Mouse (Mus musculus): ENCODE data around the gene Ap3d1. TPM values are rescaled to one million over a fixed set of nuclear protein-coding genes. Genes with fewer than 3 reads are reported as not detected.

Gene Ap3d1
- polyA plus RNA-seq, 1 experiment from 2014 or later = 58.9 TPM

- Histone ChIP-seq H3K4me3 (no peak overlapping the region), H3K9me3 (replicated peaks) (no peaks in the 10 kb centered on the region), H3K27me3 (replicated peaks) (no peaks in the 10 kb centered on the region), H3K4me1 (replicated peaks) (peaks cover 55% of the 10 kb centered on the region), H3K9ac (no peak overlapping the region), H3K36me3 (peaks cover 34% of the 10 kb centered on the region), H3K4me2 (no peak overlapping the region; the same call in 1 of the 2 replicates), H3K27ac (ENCODE audit: poor library complexity, severe bottlenecking) (peak overlapping the region; percentile 13; the same call in 1 of the 2 replicates)
- 77% methylated on average over 2 of the region's 2 CpGs for WGBS
- no peak for ATAC-seq (ENCODE audit: insufficient number of reproducible peaks, low FRiP score)
These were observed 46.9 kb downstream of the Ap3d1 start for GRCm38 (mm10) chr10:80695186-80695585.

DNA sequence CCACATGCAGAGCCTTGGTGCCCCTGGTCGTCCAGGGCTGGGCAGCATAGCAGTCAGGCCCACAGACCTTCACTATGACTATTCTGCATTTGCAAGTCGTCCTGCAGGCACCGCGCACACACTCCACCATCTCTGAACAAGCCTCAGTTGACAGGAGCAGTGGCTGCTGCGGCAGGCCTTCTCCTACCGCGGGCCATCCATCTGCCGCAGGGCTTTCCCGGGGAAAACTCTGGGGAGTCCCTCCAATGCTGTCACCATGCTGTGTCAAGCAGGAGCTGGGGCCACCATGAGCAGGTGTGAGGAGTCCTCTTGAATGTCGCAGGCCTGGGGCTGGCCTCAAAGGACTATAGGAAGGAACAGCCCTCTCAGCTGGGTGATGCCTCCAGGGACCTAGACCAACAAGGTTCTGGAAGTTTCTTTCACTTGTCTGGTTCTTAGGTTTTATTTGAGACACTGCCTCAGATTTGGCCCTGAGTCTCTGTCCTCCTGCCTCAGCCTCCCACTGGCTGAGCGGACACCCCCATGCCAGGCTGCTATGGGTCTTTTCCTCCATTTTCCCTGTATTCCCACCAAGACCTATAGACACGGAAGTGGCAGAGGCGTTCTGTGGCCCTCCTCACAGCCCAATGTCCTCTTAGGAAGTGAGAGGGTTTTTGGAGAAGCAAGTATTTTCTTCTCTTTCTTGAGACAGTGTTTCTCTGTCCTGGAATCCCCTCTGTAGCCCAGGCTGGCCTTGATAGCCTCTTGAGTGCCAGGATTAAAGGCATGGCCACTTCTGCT lies 47.7 kb downstream of the Ap3d1 start:
- Histone ChIP-seq H3K27me3 (replicated peaks) (no peaks in the 10 kb centered on the region), H3K27ac (ENCODE audit: poor library complexity, severe bottlenecking) (no peak overlapping the region), H3K4me1 (replicated peaks) (peaks cover 50% of the 10 kb centered on the region), H3K4me2 (no peak overlapping the region), H3K4me3 (no peak overlapping the region), H3K9ac (no peak overlapping the region), H3K9me3 (replicated peaks) (no peaks in the 10 kb centered on the region), H3K36me3 (peaks cover 42% of the 10 kb centered on the region)
- 90% methylated on average over 13 of the region's 13 CpGs for WGBS
- ATAC-seq (ENCODE audit: insufficient number of reproducible peaks, low FRiP score) = no peak

- ATAC-seq (ENCODE audit: insufficient number of reproducible peaks, low FRiP score) = no peak
- no peak overlapping the region for H3K27ac ChIP-seq (ENCODE audit: poor library complexity, severe bottlenecking)
- no peak overlapping the region for H3K4me2 ChIP-seq
These were observed 48.5 kb downstream of the Ap3d1 start for GRCm38 (mm10) chr10:80693401-80694045.

GRCm38 (mm10) chr10:80692249-80693165 lies 49.6 kb downstream of the Ap3d1 start:
- H3K4me3 ChIP-seq = no peak overlapping the region
- ATAC-seq (ENCODE audit: insufficient number of reproducible peaks, low FRiP score) = no peak
- peaks cover 36% of the 10 kb centered on the region for H3K4me1 ChIP-seq (replicated peaks)
- 80% methylated on average over 14 of the region's 14 CpGs for WGBS
- H3K9me3 ChIP-seq (replicated peaks) = no peaks in the 10 kb centered on the region
- H3K27ac ChIP-seq (ENCODE audit: poor library complexity, severe bottlenecking) = no peak overlapping the region
- no peak overlapping the region for H3K4me2 ChIP-seq
- H3K27me3 ChIP-seq (replicated peaks) = no peaks in the 10 kb centered on the region
- H3K9ac ChIP-seq = peak overlapping the region; percentile 11; the same call in 1 of the 2 replicates
- peaks cover 42% of the 10 kb centered on the region for H3K36me3 ChIP-seq

More at GRCm38 (mm10) chr10:80693401-80694045, 48.5 kb downstream of the Ap3d1 start:
- no peaks in the 10 kb centered on the region for H3K27me3 ChIP-seq (replicated peaks)
- H3K4me3 ChIP-seq = no peak overlapping the region
- H3K4me1 ChIP-seq (replicated peaks) = peaks cover 46% of the 10 kb centered on the region
- WGBS = 87% methylated on average over 12 of the region's 12 CpGs
- H3K36me3 ChIP-seq = peaks cover 39% of the 10 kb centered on the region
- no peaks in the 10 kb centered on the region for H3K9me3 ChIP-seq (replicated peaks)
- no peak overlapping the region for H3K9ac ChIP-seq

GRCm38 (mm10) chr10:80687850-80688249 lies 54.2 kb downstream of the Ap3d1 start:
- peaks cover 70% of the 10 kb centered on the region for H3K36me3 ChIP-seq
- peak; percentile 58; the same call in 1 of the 2 replicates for ATAC-seq (ENCODE audit: insufficient number of reproducible peaks, low FRiP score)
- no peaks in the 10 kb centered on the region for H3K9me3 ChIP-seq (replicated peaks)
- no peaks in the 10 kb centered on the region for H3K27me3 ChIP-seq (replicated peaks)
- H3K4me3 ChIP-seq = no peak overlapping the region
- no peak overlapping the region for H3K4me2 ChIP-seq
- no peak overlapping the region for H3K9ac ChIP-seq
- WGBS = 51% methylated on average over 5 of the region's 5 CpGs
- no peak overlapping the region for H3K27ac ChIP-seq (ENCODE audit: poor library complexity, severe bottlenecking)
- 0 out of 2 replicates have a peak, but pooled peaks cover 3% of the 10 kb centered on the region for H3K4me1 ChIP-seq (replicated peaks)

GRCm38 (mm10) chr10:80686617-80687016 lies 55.4 kb downstream of the Ap3d1 start:
- WGBS = 91% methylated on average over 3 of the region's 3 CpGs
- H3K27me3 ChIP-seq (replicated peaks) = no peaks in the 10 kb centered on the region
- no peak overlapping the region for H3K4me2 ChIP-seq
- no peak for ATAC-seq (ENCODE audit: insufficient number of reproducible peaks, low FRiP score)
- H3K4me3 ChIP-seq = no peak overlapping the region
- H3K36me3 ChIP-seq = peaks cover 67% of the 10 kb centered on the region
- H3K27ac ChIP-seq (ENCODE audit: poor library complexity, severe bottlenecking) = no peak overlapping the region
- no peaks in the 10 kb centered on the region for H3K9me3 ChIP-seq (replicated peaks)
- no peaks in the 10 kb centered on the region for H3K4me1 ChIP-seq (replicated peaks)
- H3K9ac ChIP-seq = no peak overlapping the region

- no peaks in the 10 kb centered on the region for H3K9me3 ChIP-seq (replicated peaks)
- no peaks in the 10 kb centered on the region for H3K27me3 ChIP-seq (replicated peaks)
- H3K4me3 ChIP-seq = no peak overlapping the region
- no peak overlapping the region for H3K27ac ChIP-seq (ENCODE audit: poor library complexity, severe bottlenecking)
- peaks cover 51% of the 10 kb centered on the region for H3K36me3 ChIP-seq
- no peak; the same call in 1 of the 2 replicates for ATAC-seq (ENCODE audit: insufficient number of reproducible peaks, low FRiP score)
- H3K9ac ChIP-seq = no peak overlapping the region
- no peak overlapping the region for H3K4me2 ChIP-seq
- H3K4me1 ChIP-seq (replicated peaks) = peaks cover 3% of the 10 kb centered on the region
- WGBS = 36% methylated on average over 4 of the region's 4 CpGs
These were observed 57.1 kb downstream of the Ap3d1 start for GRCm38 (mm10) chr10:80684984-80685383.

DNA sequence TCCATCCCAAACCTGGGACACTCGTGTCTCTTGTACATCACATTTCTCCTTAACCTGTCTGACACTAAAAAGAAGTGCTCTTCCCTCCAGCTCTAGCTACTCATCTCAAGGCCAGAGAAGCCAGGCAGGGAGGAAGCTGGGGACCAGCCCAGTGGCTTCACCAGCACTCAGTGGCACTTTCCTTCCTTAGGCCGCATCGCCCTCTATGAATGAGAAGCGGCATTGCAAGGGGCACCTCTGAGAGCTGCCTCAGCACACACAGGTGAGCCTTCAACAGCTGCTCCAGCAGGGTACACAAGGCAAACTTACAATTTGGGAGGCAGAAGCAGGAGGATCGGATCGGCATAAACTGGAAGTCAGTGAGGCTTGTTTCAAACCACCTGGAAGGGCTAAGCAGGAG lies 57.9 kb downstream of the Ap3d1 start:
- 57% methylated on average over 6 of the region's 6 CpGs for WGBS
- Histone ChIP-seq H3K9ac (no peak overlapping the region), H3K9me3 (replicated peaks) (no peaks in the 10 kb centered on the region), H3K4me2 (no peak overlapping the region), H3K27me3 (replicated peaks) (no peaks in the 10 kb centered on the region), H3K27ac (ENCODE audit: poor library complexity, severe bottlenecking) (no peak overlapping the region), H3K36me3 (peaks cover 43% of the 10 kb centered on the region), H3K4me1 (replicated peaks) (peaks cover 11% of the 10 kb centered on the region), H3K4me3 (no peak overlapping the region)
- ATAC-seq (ENCODE audit: insufficient number of reproducible peaks, low FRiP score) = no peak; the same call in 1 of the 2 replicates

DNA sequence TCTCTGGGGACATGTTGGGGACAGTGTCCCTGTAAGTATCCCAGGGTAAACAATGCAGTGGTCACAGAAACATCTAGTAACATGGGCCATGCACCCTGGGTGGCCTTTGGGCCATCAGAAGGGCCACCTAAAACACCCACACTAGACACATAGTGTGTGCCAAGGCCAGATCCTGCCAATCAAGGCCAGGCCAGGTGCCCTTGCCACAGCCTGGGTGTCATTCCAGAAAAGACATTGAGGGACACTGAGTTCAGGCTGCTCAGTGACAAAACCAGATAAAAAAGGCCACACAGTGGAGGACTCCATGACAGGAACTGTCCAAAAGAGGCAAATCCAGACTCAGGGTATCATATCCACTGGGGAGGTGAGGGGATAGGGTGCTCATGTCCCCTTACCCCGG lies 58.4 kb downstream of the Ap3d1 start:
- H3K9ac ChIP-seq = no peak overlapping the region
- WGBS = 92% methylated on average over 1 of the region's 1 CpGs
- no peak overlapping the region for H3K27ac ChIP-seq (ENCODE audit: poor library complexity, severe bottlenecking)
- no peak overlapping the region for H3K4me2 ChIP-seq
- H3K9me3 ChIP-seq (replicated peaks) = no peaks in the 10 kb centered on the region
- no peak overlapping the region for H3K4me3 ChIP-seq
- H3K36me3 ChIP-seq = peaks cover 42% of the 10 kb centered on the region
- H3K4me1 ChIP-seq (replicated peaks) = peaks cover 16% of the 10 kb centered on the region
- no peaks in the 10 kb centered on the region for H3K27me3 ChIP-seq (replicated peaks)
- no peak for ATAC-seq (ENCODE audit: insufficient number of reproducible peaks, low FRiP score)

- Histone ChIP-seq H3K9me3 (replicated peaks) (no peaks in the 10 kb centered on the region), H3K27me3 (replicated peaks) (no peaks in the 10 kb centered on the region), H3K27ac (ENCODE audit: poor library complexity, severe bottlenecking) (no peak overlapping the region), H3K4me1 (replicated peaks) (peaks cover 33% of the 10 kb centered on the region), H3K4me3 (no peak overlapping the region), H3K36me3 (peaks cover 34% of the 10 kb centered on the region), H3K9ac (no peak overlapping the region), H3K4me2 (no peak overlapping the region)
- ATAC-seq (ENCODE audit: insufficient number of reproducible peaks, low FRiP score) = no peak
- WGBS = 93% methylated on average over 6 of the region's 6 CpGs
These were observed 60.1 kb downstream of the Ap3d1 start for GRCm38 (mm10) chr10:80682003-80682402.
